Mouse (Mus musculus) heart, postnatal 0 days (tissue): ENCODE data around the gene Miga1. TPM values are rescaled to one million over a fixed set of nuclear protein-coding genes. Genes with fewer than 3 reads are reported as not detected.

ENCODE experiments used
- ATAC-seq: fragments of 200-750 bp; cut with Nextera tagmentation; 2 replicates; pipeline ENCODE4 v1.8.0; 2017; ENCODE audit warnings: low read depth, moderate number of reproducible peaks, moderate library complexity; ENCODE audit not compliant: insufficient read depth
- DNase-seq: peaks from one replicate; pipeline ENCODE4 v3.0.0-alpha.2; 2016; ENCODE audit warnings: low spot score
- H3K27ac ChIP-seq: fragments of 300-500 bp; sonication (generic); 2 replicates; pipeline ENCODE4 v1.5.1; 2014; ENCODE audit warnings: low read depth, mild to moderate bottlenecking
- H3K27me3 ChIP-seq: fragments of 300-500 bp; sonication (generic); 2 replicates; pipeline ENCODE4 v1.6.1; 2014; ENCODE audit warnings: low read length, mixed read lengths; ENCODE audit not compliant: control insufficient read depth, insufficient read depth
- H3K36me3 ChIP-seq: fragments of 300-500 bp; sonication (generic); replicated peaks from 2 replicates; pipeline ENCODE4 v1.6.1; 2014; ENCODE audit warnings: low read length, mixed read lengths; ENCODE audit not compliant: control insufficient read depth, insufficient read depth
- H3K4me1 ChIP-seq: fragments of 300-500 bp; sonication (generic); 2 replicates; pipeline ENCODE4 v1.6.1; 2014; ENCODE audit warnings: antibody characterized with exemption; ENCODE audit not compliant: control insufficient read depth, insufficient read depth
- H3K4me2 ChIP-seq: fragments of 300-500 bp; sonication (generic); 2 replicates; pipeline ENCODE4 v1.6.1; 2014; ENCODE audit warnings: low read depth, mild to moderate bottlenecking, low read length, moderate library complexity
- H3K4me3 ChIP-seq: fragments of 300-500 bp; sonication (generic); 2 replicates; pipeline ENCODE4 v1.5.1; 2014; ENCODE audit warnings: low read depth, low read length
- H3K9ac ChIP-seq: fragments of 300-500 bp; sonication (generic); replicated peaks from 2 replicates; pipeline ENCODE4 v1.6.1; 2014; ENCODE audit warnings: low read depth, low read length, mixed read lengths
- H3K9me3 ChIP-seq: fragments of 300-500 bp; sonication (generic); replicated peaks from 2 replicates; pipeline ENCODE4 v1.6.1; 2016; ENCODE audit warnings: low read length; ENCODE audit not compliant: control insufficient read depth
- CTCF ChIP-seq: IDR thresholded peaks from 2 replicates; pipeline ENCODE4 v1.5.1; 2016; ENCODE audit warnings: antibody characterized with exemption, control low read depth, low read depth
- EP300 ChIP-seq: IDR thresholded peaks from 2 replicates; pipeline ENCODE4 v1.6.1; 2016; ENCODE audit warnings: antibody characterized with exemption, low read depth
- WGBS: fragments of 180-500 bp; shearing (Covaris S2); extraction: QIAGEN DNeasy Blood & Tissue Kit; methylation state at CpG from one replicate; pipeline ENCODE4 v1.1.7; 2014; 5-methylcytosine and 5-hydroxymethylcytosine counted together
- polyA plus RNA-seq: library from polyadenylated mRNA; unstranded; fragments of >200 nt; fragmentation: Nextera tagmentation; extraction: Ambion mirVana; gene quantifications from 2 replicates; pipeline ENCODE4 v1.2.1, GENCODE M21; 2015
- total RNA-seq: library from RNA; depleted of rRNA; stranded (reverse); fragments of >200 nt; gene quantifications from 2 replicates; pipeline ENCODE4 v1.2.3, GENCODE M21; 2014; ENCODE audit warnings: low replicate concordance

The Miga1 gene
- total and polyA plus RNA-seq, 2 experiments from 2014 or later, result 9.0 to 9.8 TPM

DNA sequence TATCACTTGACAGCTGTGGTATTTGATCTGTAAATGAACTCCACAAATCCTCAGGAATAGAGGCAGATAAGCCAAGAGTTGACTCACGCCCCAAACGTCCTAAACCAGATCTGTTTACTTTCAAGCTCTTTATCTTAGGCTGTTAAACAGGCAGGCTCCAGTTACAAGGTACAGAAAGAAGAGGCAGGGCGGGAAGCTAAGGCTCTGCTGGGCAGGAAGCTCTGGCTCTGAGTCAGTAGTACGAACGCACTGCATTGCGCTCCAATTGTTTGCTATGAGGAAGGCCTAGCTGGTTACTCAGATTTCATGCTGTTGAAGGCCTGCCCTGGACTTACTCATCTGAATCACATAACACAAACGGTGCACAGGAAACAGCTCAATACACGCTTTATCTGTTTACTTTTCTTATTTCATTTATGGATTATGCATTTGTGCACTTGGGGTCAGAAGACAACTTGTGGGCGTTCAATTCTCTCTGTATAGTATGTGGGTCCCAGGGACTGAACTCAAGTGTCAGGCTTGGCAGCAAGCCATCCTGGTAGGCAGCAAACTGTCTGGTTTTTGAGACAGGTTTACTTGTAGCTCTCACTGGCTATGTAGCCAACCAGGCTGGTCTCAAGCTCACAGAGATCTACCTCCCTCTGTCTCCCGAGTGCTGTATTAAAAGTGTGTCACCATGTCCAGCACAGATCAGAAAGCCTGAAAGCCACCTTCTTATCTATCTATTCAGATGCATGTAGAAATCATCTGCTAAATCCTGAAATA is 31.5 kb downstream of the Miga1 start:
- peaks cover 43% of the 10 kb centered on the region for H3K4me1 ChIP-seq

GRCm38 (mm10) chr3:152305971-152306370 is 34.2 kb downstream of the Miga1 start:
- H3K9me3 ChIP-seq, result no peaks in the 10 kb centered on the region
- no peaks in the 10 kb centered on the region for H3K27me3 ChIP-seq
- H3K9ac ChIP-seq, result no peak overlapping the region
- TF ChIP-seq CTCF (no peak), EP300 (no peak)
- peaks cover 35% of the 10 kb centered on the region for H3K4me1 ChIP-seq
- WGBS, result 62% methylated on average over 4 of the region's 4 CpGs
- H3K27ac ChIP-seq, result peak overlapping the region; percentile 98
- H3K36me3 ChIP-seq, result no peaks in the 10 kb centered on the region
- no peak overlapping the region for H3K4me3 ChIP-seq
- ATAC-seq, result no peak
- DNase-seq, result no peak
- no peak overlapping the region for H3K4me2 ChIP-seq

More for the DNA sequence above, 31.5 kb downstream of the Miga1 start:
- no peak overlapping the region for H3K4me3 ChIP-seq
- H3K36me3 ChIP-seq, result 0 out of 2 replicates have a peak, but pooled peaks cover 3% of the 10 kb centered on the region
- ATAC-seq (peak; percentile 66), DNase-seq (peak; percentile 93)
- no peak overlapping the region for H3K4me2 ChIP-seq
- no peaks in the 10 kb centered on the region for H3K27me3 ChIP-seq
- TF ChIP-seq CTCF (no peak), EP300 (peak; percentile 73)
- 9% methylated on average over 10 of the region's 10 CpGs for WGBS
- H3K9me3 ChIP-seq, result no peaks in the 10 kb centered on the region
- peak overlapping the region; percentile 10; the same call in 1 of the 2 replicates for H3K9ac ChIP-seq
- peak overlapping the region; percentile 90 for H3K27ac ChIP-seq

- WGBS, result 28% methylated on average over 8 of the region's 8 CpGs
- Histone ChIP-seq H3K27ac (peak overlapping the region; percentile 98), H3K27me3 (no peaks in the 10 kb centered on the region), H3K4me1 (peaks cover 29% of the 10 kb centered on the region), H3K36me3 (no peaks in the 10 kb centered on the region), H3K9me3 (no peaks in the 10 kb centered on the region), H3K9ac (no peak overlapping the region), H3K4me3 (no peak overlapping the region), H3K4me2 (no peak overlapping the region)
- ATAC-seq (peak; percentile 45), DNase-seq (peak; percentile 67)
- no peak for TF ChIP-seq CTCF
- TF ChIP-seq EP300, result no peak
These were observed 35.1 kb downstream of the Miga1 start for GRCm38 (mm10) chr3:152305080-152305479.

GRCm38 (mm10) chr3:152304093-152304815 is 36.0 kb downstream of the Miga1 start:
- Histone ChIP-seq H3K9me3 (no peaks in the 10 kb centered on the region), H3K27me3 (no peaks in the 10 kb centered on the region), H3K4me2 (no peak overlapping the region), H3K36me3 (no peaks in the 10 kb centered on the region), H3K4me1 (peaks cover 21% of the 10 kb centered on the region), H3K9ac (no peak overlapping the region), H3K4me3 (no peak overlapping the region), H3K27ac (peak overlapping the region; percentile 98)
- ATAC-seq (peak; percentile 91), DNase-seq (peak; percentile 97)
- no peak for TF ChIP-seq CTCF
- TF ChIP-seq EP300, result peak; percentile 96
- 19% methylated on average over 6 of the region's 6 CpGs for WGBS

DNA sequence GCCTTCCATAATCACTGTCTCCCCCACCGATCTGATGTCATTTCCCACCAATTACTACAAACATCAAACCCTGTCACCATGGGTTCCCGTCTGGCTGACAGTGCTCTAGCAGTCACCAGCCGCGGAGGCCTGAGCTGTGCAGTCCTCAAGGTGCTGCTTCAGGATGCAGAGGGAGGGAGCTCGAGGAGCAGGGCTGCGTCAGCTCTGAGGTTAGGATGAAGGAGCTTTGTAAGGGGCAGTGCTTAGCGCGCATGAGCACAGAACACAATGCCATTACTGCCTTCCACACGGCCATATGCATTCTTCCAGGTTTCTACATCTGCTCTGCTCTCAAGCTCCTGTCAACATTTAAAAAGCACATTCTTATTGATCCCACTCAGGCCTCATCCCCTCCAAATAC is 37.2 kb downstream of the Miga1 start:
- WGBS, result 54% methylated on average over 9 of the region's 9 CpGs
- TF ChIP-seq EP300, result no peak
- no peak for TF ChIP-seq CTCF
- H3K4me1 ChIP-seq, result peaks cover 14% of the 10 kb centered on the region

More for the DNA sequence above, 37.2 kb downstream of the Miga1 start:
- ATAC-seq (no peak), DNase-seq (no peak)
- no peaks in the 10 kb centered on the region for H3K27me3 ChIP-seq
- peak overlapping the region; percentile 98 for H3K27ac ChIP-seq
- no peak overlapping the region for H3K9ac ChIP-seq
- H3K4me2 ChIP-seq, result no peak overlapping the region
- H3K9me3 ChIP-seq, result no peaks in the 10 kb centered on the region
- no peak overlapping the region for H3K4me3 ChIP-seq
- H3K36me3 ChIP-seq, result no peaks in the 10 kb centered on the region
